Mouse (Mus musculus) hindbrain, embryonic 15.5 days (tissue): ENCODE measurements around the gene Spred1. TPM values are rescaled to one million over a fixed set of nuclear protein-coding genes. Genes with fewer than 3 reads are reported as not detected.

Experiments used
- ATAC-seq: fragments of 200-750 bp; cut with Nextera tagmentation; 2 replicates; pipeline ENCODE4 v1.8.0; 2017; ENCODE audit warnings: low read depth, moderate number of reproducible peaks, moderate TSS enrichment; ENCODE audit not compliant: low FRiP score
- H3K27ac ChIP-seq: fragments of 300-500 bp; sonication (generic); replicated peaks from 2 replicates; pipeline ENCODE4 v1.5.1; 2015; ENCODE audit warnings: mild to moderate bottlenecking, inconsistent platforms
- H3K27me3 ChIP-seq: fragments of 300-500 bp; sonication (generic); 2 replicates; pipeline ENCODE4 v1.6.1; 2015; ENCODE audit warnings: control low read depth, inconsistent platforms
- H3K36me3 ChIP-seq: fragments of 300-500 bp; sonication (generic); 2 replicates; pipeline ENCODE4 v1.6.1; 2015; ENCODE audit warnings: control low read depth, inconsistent platforms
- H3K4me1 ChIP-seq: fragments of 300-500 bp; sonication (generic); replicated peaks from 2 replicates; pipeline ENCODE4 v1.6.1; 2015; ENCODE audit warnings: control low read depth, inconsistent platforms
- H3K4me2 ChIP-seq: fragments of 300-500 bp; sonication (generic); 2 replicates; pipeline ENCODE4 v1.6.1; 2015; ENCODE audit warnings: moderate library complexity, mild to moderate bottlenecking, inconsistent platforms
- H3K4me3 ChIP-seq: fragments of 300-500 bp; sonication (generic); 2 replicates; pipeline ENCODE4 v1.5.1; 2015; ENCODE audit warnings: mild to moderate bottlenecking, inconsistent platforms
- H3K9ac ChIP-seq: fragments of 300-500 bp; sonication (generic); 2 replicates; pipeline ENCODE4 v1.6.1; 2015; ENCODE audit warnings: inconsistent platforms
- H3K9me3 ChIP-seq: fragments of 300-500 bp; sonication (generic); 2 replicates; pipeline ENCODE4 v1.6.1; 2016; ENCODE audit warnings: control low read depth, inconsistent platforms
- WGBS: fragments of 180-500 bp; shearing (Covaris S2); methylation state at CpG from one replicate; pipeline ENCODE4 v1.1.7; 2015; 5-methylcytosine and 5-hydroxymethylcytosine counted together
- polyA plus RNA-seq: library from polyadenylated mRNA; unstranded; fragments of >200 nt; fragmentation: Nextera tagmentation; extraction: Ambion mirVana; gene quantifications from 2 replicates; pipeline ENCODE4 v1.2.1, GENCODE M21; 2015

Spred1 gene
- polyA plus RNA-seq, 1 experiment from 2014 or later: 14.7 TPM

- Histone ChIP-seq H3K9me3 (no peaks in the 10 kb centered on the region), H3K4me2 (no peak overlapping the region), H3K27me3 (no peaks in the 10 kb centered on the region), H3K4me1 (no peaks in the 10 kb centered on the region), H3K27ac (no peak overlapping the region), H3K36me3 (no peaks in the 10 kb centered on the region), H3K9ac (no peak overlapping the region), H3K4me3 (no peak overlapping the region)
- 80% methylated on average over 5 of the region's 5 CpGs for WGBS
- ATAC-seq: no peak
Observed at GRCm38 (mm10) chr2:117097305-117097704, 23.9 kb upstream of the Spred1 start.

- Histone ChIP-seq H3K4me2 (no peak overlapping the region), H3K9ac (no peak overlapping the region), H3K4me3 (no peak overlapping the region), H3K27ac (no peak overlapping the region), H3K9me3 (no peaks in the 10 kb centered on the region), H3K4me1 (no peaks in the 10 kb centered on the region), H3K27me3 (no peaks in the 10 kb centered on the region), H3K36me3 (no peaks in the 10 kb centered on the region)
- no peak for ATAC-seq
- WGBS: 51% methylated on average over 10 of the region's 10 CpGs
Observed at GRCm38 (mm10) chr2:117099316-117099715, 21.9 kb upstream of the Spred1 start.

- Histone ChIP-seq H3K9me3 (no peaks in the 10 kb centered on the region), H3K27ac (no peak overlapping the region), H3K4me1 (no peaks in the 10 kb centered on the region), H3K4me2 (no peak overlapping the region), H3K27me3 (no peaks in the 10 kb centered on the region), H3K36me3 (no peaks in the 10 kb centered on the region), H3K4me3 (no peak overlapping the region), H3K9ac (no peak overlapping the region)
- ATAC-seq: no peak
- WGBS: 15% methylated on average over 4 of the region's 4 CpGs
Observed at GRCm38 (mm10) chr2:117103461-117103860, 17.7 kb upstream of the Spred1 start.

DNA sequence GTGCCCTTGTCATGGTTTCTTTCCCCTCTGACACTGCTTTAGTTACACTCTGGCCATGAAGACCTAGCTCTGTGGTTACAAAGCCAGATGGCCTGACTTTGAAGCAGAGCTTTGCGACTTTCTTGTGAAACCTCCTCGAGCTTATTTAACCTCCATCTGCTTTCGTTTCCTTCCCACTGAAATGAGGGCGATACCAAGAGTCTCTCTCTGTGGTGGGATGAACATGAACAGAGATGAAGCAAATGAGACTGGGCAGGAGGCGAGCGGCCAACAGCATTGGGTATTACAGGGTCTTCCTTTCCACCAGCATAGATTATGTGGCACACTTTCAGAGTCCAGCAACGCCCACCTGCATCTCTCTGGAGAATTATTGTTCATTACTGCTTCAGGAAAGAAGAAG is 15.8 kb upstream of the Spred1 start:
- Histone ChIP-seq H3K4me1 (no peaks in the 10 kb centered on the region; the same call in 1 of the 2 replicates), H3K9me3 (no peaks in the 10 kb centered on the region), H3K4me2 (no peak overlapping the region), H3K36me3 (no peaks in the 10 kb centered on the region), H3K27me3 (no peaks in the 10 kb centered on the region), H3K27ac (no peak overlapping the region), H3K4me3 (no peak overlapping the region), H3K9ac (no peak overlapping the region)
- ATAC-seq: no peak
- 76% methylated on average over 7 of the region's 7 CpGs for WGBS

DNA sequence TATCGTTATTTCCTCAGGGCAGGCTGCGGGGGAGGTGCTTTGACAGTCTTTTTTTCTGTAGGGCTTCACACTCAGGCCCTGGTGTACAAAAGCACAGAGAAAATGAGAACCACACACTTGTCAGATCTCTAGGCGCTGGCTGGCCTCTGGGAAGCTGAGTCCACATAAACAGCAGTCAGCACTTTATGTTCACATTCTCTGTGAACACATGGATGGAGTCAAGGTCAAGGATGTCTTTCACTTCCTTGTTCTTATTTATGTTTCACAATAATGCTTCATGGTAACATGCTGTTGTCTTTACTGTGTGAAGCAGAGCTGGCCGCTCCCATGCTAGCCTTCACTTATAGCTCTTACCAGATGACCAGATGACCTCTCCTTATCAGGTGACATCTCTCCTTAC is 13.1 kb upstream of the Spred1 start:
- no peaks in the 10 kb centered on the region; the same call in 1 of the 2 replicates for H3K4me1 ChIP-seq
- no peak overlapping the region for H3K9ac ChIP-seq
- no peak overlapping the region for H3K27ac ChIP-seq
- no peak overlapping the region for H3K4me2 ChIP-seq
- no peak overlapping the region for H3K4me3 ChIP-seq
- H3K36me3 ChIP-seq: no peaks in the 10 kb centered on the region
- no peaks in the 10 kb centered on the region for H3K9me3 ChIP-seq
- no peak for ATAC-seq
- no peaks in the 10 kb centered on the region for H3K27me3 ChIP-seq
- 60% methylated on average over 4 of the region's 4 CpGs for WGBS

GRCm38 (mm10) chr2:117109296-117109695 is 11.9 kb upstream of the Spred1 start:
- 77% methylated on average over 2 of the region's 2 CpGs for WGBS
- Histone ChIP-seq H3K9ac (no peak overlapping the region), H3K4me3 (no peak overlapping the region), H3K27ac (no peak overlapping the region), H3K4me1 (no peaks in the 10 kb centered on the region; the same call in 1 of the 2 replicates), H3K4me2 (no peak overlapping the region), H3K27me3 (no peaks in the 10 kb centered on the region), H3K36me3 (no peaks in the 10 kb centered on the region), H3K9me3 (no peaks in the 10 kb centered on the region)
- ATAC-seq: no peak

DNA sequence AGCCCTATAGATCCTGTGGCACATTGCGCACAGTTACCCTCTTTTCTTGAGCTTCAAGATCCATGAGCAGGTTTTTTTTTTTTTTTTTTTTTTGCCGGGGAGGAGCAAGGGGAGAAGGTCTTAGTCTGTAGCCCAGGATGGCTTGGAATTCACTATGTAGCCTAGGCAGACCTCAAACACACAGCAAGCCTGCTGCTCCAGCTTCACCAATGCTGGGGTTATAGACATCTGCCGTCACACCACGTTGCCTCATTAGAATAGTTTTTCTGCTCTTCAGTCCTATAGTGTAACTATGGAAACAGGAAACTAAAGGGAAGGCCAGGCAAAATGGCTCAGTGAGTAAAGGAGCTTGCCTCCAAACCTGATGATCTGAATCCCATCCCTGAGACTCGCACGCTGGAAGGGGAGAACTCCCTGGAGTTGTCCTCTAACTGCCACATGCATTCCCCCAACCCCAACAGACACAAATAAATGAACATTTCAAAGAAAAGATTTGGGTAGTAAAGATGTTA is 10.8 kb upstream of the Spred1 start:
- Histone ChIP-seq H3K27ac (no peak overlapping the region), H3K9ac (no peak overlapping the region), H3K4me1 (no peaks in the 10 kb centered on the region; the same call in 1 of the 2 replicates), H3K4me2 (no peak overlapping the region), H3K4me3 (no peak overlapping the region), H3K27me3 (no peaks in the 10 kb centered on the region), H3K36me3 (no peaks in the 10 kb centered on the region), H3K9me3 (no peaks in the 10 kb centered on the region)
- 43% methylated on average over 6 of the region's 6 CpGs for WGBS
- peak; percentile 51; the same call in 1 of the 2 replicates for ATAC-seq

DNA sequence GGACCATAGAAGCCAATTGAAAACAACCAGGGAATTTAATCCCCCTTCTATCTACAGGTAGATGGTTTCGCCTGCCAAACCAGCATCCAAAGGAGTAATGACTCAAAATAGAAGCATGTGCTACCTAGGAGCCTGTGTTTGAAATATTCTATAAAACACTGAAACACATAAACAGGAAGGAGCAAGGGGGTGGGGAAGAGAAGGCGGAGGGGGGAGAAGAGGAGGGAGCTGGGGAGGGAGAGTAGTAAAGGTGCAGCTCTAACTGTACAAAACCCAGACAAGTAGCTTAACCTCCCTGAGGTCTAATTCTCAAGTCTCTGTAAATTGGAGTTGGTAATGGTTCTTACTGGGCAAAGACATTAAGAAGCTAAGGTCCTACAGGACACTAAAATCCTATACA is 7.9 kb upstream of the Spred1 start:
- WGBS: 89% methylated on average over 2 of the region's 2 CpGs
- no peaks in the 10 kb centered on the region for H3K27me3 ChIP-seq
- H3K4me2 ChIP-seq: no peak overlapping the region
- H3K27ac ChIP-seq: no peak overlapping the region
- no peaks in the 10 kb centered on the region for H3K36me3 ChIP-seq
- ATAC-seq: no peak
- H3K4me3 ChIP-seq: no peak overlapping the region
- H3K4me1 ChIP-seq: no peaks in the 10 kb centered on the region; the same call in 1 of the 2 replicates
- no peak overlapping the region for H3K9ac ChIP-seq
- no peaks in the 10 kb centered on the region for H3K9me3 ChIP-seq

DNA sequence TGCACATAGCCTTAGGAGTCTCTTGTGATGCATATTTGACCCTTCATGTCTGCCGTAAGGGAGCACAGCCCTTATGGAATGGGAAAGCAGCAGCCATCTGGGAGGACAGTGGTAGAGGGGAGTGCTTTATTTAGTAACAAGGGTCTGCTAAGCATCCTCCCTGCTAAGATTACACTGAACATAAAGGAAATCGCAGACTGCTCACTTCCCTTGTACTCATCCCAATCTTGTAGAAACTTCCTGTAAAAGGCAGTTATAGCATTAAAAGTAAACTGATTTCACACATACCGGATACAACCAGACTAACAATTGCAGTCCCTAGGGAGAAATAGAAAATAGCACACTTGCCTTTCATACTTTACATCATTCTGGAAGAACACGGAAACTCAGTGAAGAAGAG is 7.4 kb upstream of the Spred1 start:
- no peak overlapping the region for H3K4me3 ChIP-seq
- no peaks in the 10 kb centered on the region for H3K27me3 ChIP-seq
- H3K9me3 ChIP-seq: no peaks in the 10 kb centered on the region
- no peak overlapping the region for H3K4me2 ChIP-seq
- H3K9ac ChIP-seq: no peak overlapping the region
- H3K27ac ChIP-seq: no peak overlapping the region
- ATAC-seq: no peak
- H3K36me3 ChIP-seq: no peaks in the 10 kb centered on the region
- H3K4me1 ChIP-seq: peaks cover under 1% of the 10 kb centered on the region; the same call in 1 of the 2 replicates
- WGBS: 59% methylated on average over 4 of the region's 4 CpGs

DNA sequence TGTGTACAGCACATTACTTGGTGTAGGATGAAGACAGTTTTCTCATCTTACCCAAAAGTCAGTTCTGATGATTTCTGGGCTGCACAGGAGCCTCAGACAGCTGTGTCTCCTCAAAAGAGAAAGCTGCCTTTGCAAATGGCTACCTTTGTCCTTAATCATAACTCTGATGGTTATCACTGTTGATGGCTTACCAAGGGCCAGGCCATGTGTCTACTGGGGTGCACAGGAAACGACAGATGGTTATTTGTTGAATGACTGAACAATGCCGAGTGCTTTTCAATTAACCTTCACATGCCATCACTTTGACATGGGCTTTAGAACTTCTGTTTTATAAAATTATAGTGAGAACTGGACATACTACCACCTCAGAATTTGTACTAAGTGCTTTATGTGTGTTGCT is 2.7 kb upstream of the Spred1 start:
- Histone ChIP-seq H3K4me2 (no peak overlapping the region), H3K27ac (no peak overlapping the region), H3K36me3 (no peaks in the 10 kb centered on the region), H3K4me1 (peaks cover 13% of the 10 kb centered on the region), H3K9ac (no peak overlapping the region), H3K4me3 (no peak overlapping the region), H3K9me3 (no peaks in the 10 kb centered on the region), H3K27me3 (no peaks in the 10 kb centered on the region)
- ATAC-seq: no peak
- WGBS: 53% methylated on average over 2 of the region's 2 CpGs

DNA sequence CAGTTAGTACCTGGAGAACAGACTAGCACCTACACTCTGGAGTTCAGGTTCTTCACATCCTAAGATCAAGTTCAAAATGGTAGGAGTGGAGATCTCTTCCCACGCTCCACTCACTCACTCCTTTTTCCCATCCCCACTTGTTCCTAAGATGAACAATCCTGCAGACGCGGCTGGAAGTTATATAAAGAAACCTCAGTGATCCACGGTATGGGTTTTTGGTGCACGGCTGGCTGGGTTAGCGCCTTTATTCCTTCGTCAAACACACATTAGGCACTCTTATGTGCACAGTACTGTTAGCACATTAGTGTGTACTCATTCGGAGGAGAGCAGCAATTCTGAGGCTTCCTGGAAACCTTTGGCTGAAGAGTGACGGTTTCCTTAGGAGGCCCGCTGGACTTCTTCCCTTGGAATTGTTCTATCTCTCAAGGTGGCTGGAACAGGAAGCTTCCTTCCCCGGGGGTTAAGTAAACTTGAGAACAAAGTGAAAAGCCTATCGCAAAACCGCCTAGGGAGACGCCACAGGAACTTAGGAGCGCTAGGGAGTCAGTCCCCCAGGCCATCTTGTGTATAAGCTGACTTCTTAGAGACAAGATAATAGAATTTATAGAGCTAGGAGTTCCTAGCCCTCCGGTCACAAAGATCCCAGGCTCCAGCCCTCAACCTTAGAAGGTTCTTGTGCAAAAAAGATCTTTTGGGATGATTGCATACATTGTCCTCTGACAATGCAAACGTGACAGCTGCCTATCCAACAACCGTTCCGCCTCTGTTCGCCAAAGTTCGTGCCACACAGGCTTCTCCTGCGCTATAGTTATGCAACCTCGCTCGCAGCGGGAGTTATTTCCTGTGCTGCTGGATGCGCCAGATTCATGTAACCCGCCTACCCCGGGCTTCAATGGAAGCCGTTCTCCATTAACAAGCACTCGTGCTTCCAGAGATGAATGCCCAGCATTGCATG is 1.6 kb upstream of the Spred1 start:
- Histone ChIP-seq H3K27me3 (no peaks in the 10 kb centered on the region), H3K27ac (peak overlapping the region; percentile 99), H3K4me3 (peak overlapping the region; percentile 97), H3K36me3 (no peaks in the 10 kb centered on the region), H3K9ac (peak overlapping the region; percentile 99), H3K4me1 (peaks cover 20% of the 10 kb centered on the region), H3K9me3 (no peaks in the 10 kb centered on the region), H3K4me2 (peak overlapping the region; percentile 73)
- ATAC-seq: peak; percentile 51
- WGBS: 2% methylated on average over 30 of the region's 30 CpGs
